Comparison of ENCODE assay signal across 11 mouse cellular contexts in the genomic region with DNA sequence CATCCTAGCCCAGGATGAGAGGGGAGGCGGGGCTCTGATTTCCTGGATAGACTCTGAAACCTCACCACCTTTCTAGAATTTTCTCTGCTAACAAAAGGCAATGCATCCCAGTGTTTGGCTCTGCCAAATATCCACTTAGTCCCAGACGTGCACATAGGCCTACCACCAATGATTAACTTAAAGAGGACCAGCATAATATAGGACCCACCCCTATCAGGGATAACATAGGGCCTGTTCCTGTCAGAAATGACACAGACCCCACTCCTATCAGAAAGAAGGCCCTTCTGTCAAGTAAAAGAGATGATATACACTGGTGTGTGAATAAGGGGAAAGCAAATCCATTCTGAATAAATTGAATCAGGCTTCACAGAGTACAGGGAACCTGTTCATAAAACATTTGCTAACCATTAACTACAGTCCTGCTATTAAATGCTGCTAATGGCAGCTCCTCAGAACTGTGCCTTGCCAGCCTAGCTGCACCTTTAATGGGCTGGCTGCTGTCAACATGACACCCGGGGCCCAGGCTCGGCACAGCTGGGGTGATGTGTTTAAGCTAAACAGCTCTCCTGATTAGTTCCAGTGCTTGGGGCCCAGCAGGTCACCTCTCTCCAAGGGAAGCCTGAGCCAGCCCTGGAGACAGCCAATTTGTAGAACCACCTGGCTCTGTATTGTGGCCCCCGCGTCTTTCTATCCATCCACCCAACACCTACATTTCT.
DNase-seq lines count a peak whose midpoint lies in the region; ATAC-seq and TF ChIP-seq lines count a peak whose summit lies in the region.
"Had no signal": no experiment of that assay in that cellular context is flagged by ENCODE, and none has a peak within 500 bp of the region (broad histone marks: within the 10 kb centered on the region; RNA-seq: fewer than 3 reads in every experiment).

No protein-coding gene starts in this region.

- WGBS in midbrain, embryonic 13.5 days, result 30% methylated on average over 6 of the region's 6 CpGs
- WGBS in midbrain, postnatal 0 days, result 43% methylated on average over 6 of the region's 6 CpGs

- H3K4me1 ChIP-seq in midbrain, embryonic 13.5 days (replicated peaks), result peaks cover 18% of the 10 kb centered on the region
- no peaks in the 10 kb centered on the region; the same call in 1 of the 2 replicates for H3K4me1 ChIP-seq in midbrain, postnatal 0 days (ENCODE audit: insufficient read depth, low read length)
- H3K4me1 ChIP-seq: lung, embryonic 15.5 days had no signal

- DNase-seq in midbrain, postnatal 0 days (ENCODE audit: low spot score), result no peak
- DNase-seq in hindlimb bud, embryonic 11.5 days (ENCODE audit: extremely low spot score, low read depth, low spot score), result peak; percentile 30
- DNase-seq in kidney, postnatal 36 days, result peak; percentile 75 to 84
- peak; percentile 2 for DNase-seq in yolk sac, embryonic 10.5 days (ENCODE audit: low spot score)
- DNase-seq in heart, postnatal 10 days, result no peak
- DNase-seq in lung, postnatal 14 days, result no peak
- DNase-seq: adrenal gland, adult 8-10 months had no signal

- no peak overlapping the region for H3K4me3 ChIP-seq in midbrain, embryonic 13.5 days (replicated peaks)
- H3K4me3 ChIP-seq in midbrain, postnatal 0 days (ENCODE audit: low read depth, low read length), result no peak overlapping the region
- H3K4me3 ChIP-seq: left cerebral cortex, adult 2 months; lung, embryonic 15.5 days had no signal

- H3K9ac ChIP-seq in midbrain, embryonic 13.5 days (replicated peaks), result no peak overlapping the region
- no peak overlapping the region for H3K9ac ChIP-seq in midbrain, postnatal 0 days (replicated peaks; ENCODE audit: low read length, poor library complexity, severe bottlenecking)
- H3K9ac ChIP-seq: lung, embryonic 15.5 days had no signal

- H3K27ac ChIP-seq in midbrain, embryonic 13.5 days, result no peak overlapping the region
- H3K27ac ChIP-seq in midbrain, postnatal 0 days (ENCODE audit: low read depth, low read length), result no peak overlapping the region
- H3K27ac ChIP-seq: left cerebral cortex, adult 2 months; lung, embryonic 15.5 days had no signal

- H3K36me3 ChIP-seq in midbrain, embryonic 13.5 days, result no peaks in the 10 kb centered on the region
- H3K36me3 ChIP-seq in midbrain, postnatal 0 days (ENCODE audit: insufficient read depth, low read length), result no peaks in the 10 kb centered on the region
- H3K36me3 ChIP-seq: G1E; lung, embryonic 15.5 days had no signal

- H3K27me3 ChIP-seq in midbrain, embryonic 13.5 days, result no peaks in the 10 kb centered on the region
- no peaks in the 10 kb centered on the region for H3K27me3 ChIP-seq in midbrain, postnatal 0 days (ENCODE audit: insufficient read depth, low read length)
- H3K27me3 ChIP-seq: lung, embryonic 15.5 days had no signal

- ATAC-seq in midbrain, embryonic 13.5 days, result peak; percentile 72
- no peak for ATAC-seq in midbrain, postnatal 0 days (ENCODE audit: low FRiP score)

- intact Hi-C loops in heart, postnatal 10 days (cut with DNase I), result no loop called here

- no peak for TF ChIP-seq CTCF in midbrain, postnatal 0 days (IDR thresholded peaks at IDR 0.05)

- H3K4me2 ChIP-seq in midbrain, embryonic 13.5 days (replicated peaks), result no peak overlapping the region
- H3K4me2 ChIP-seq in midbrain, postnatal 0 days (ENCODE audit: low read depth, low read length, poor library complexity, severe bottlenecking), result no peak overlapping the region
- H3K4me2 ChIP-seq: lung, embryonic 15.5 days had no signal

- no peaks in the 10 kb centered on the region for H3K9me3 ChIP-seq in midbrain, embryonic 13.5 days
- H3K9me3 ChIP-seq in midbrain, postnatal 0 days (ENCODE audit: low read length), result no peaks in the 10 kb centered on the region
- H3K9me3 ChIP-seq: lung, embryonic 15.5 days had no signal

Comparison
In these comparisons a context has a peak if more than half of its experiments do, and no peak if none do; other contexts are left out.
1. DNase-seq: peak in hindlimb bud, embryonic 11.5 days (single experiment), kidney, postnatal 36 days (2 of 2) and yolk sac, embryonic 10.5 days (single experiment); none in midbrain, postnatal 0 days (single experiment), heart, postnatal 10 days (0 of 2) and lung, postnatal 14 days (single experiment).